Mouse (Mus musculus): Measurements from ENCODE around the gene Hba-a1. TPM values are rescaled to one million over a fixed set of nuclear protein-coding genes. Genes with fewer than 3 reads are reported as not detected.
A peak's percentile ranks its signal among the peaks of the same experiment; 100 is the strongest.

The Hba-a1 gene
- polyA plus RNA-seq, 1 experiment from 2014 or later: 3,202 TPM

GRCm38 (mm10) chr11:32321196-32321565, 37.9 kb downstream of the Hba-a1 start:
- Histone ChIP-seq H3K27ac (no peak overlapping the region), H3K36me3 (no peaks in the 10 kb centered on the region), H3K4me1 (peaks cover 5% of the 10 kb centered on the region; the same call in 1 of the 2 replicates), H3K9me3 (no peaks in the 10 kb centered on the region), H3K27me3 (no peaks in the 10 kb centered on the region), H3K4me2 (no peak overlapping the region), H3K9ac (no peak overlapping the region), H3K4me3 (no peak overlapping the region)
- 40% methylated on average over 8 of the region's 8 CpGs for WGBS
- ATAC-seq (ENCODE audit: insufficient number of reproducible peaks, insufficient read depth, low FRiP score, low TSS enrichment, low read depth): no peak

- ATAC-seq (ENCODE audit: insufficient number of reproducible peaks, insufficient read depth, low FRiP score, low TSS enrichment, low read depth): peak; percentile 76
- WGBS: 12% methylated on average over 15 of the region's 15 CpGs
- Histone ChIP-seq H3K9me3 (no peaks in the 10 kb centered on the region), H3K36me3 (no peaks in the 10 kb centered on the region), H3K4me1 (peaks cover 5% of the 10 kb centered on the region; the same call in 1 of the 2 replicates), H3K27ac (no peak overlapping the region), H3K4me2 (peak overlapping the region; percentile 55), H3K4me3 (peak overlapping the region; percentile 27), H3K27me3 (0 out of 2 replicates have a peak, but pooled peaks cover 4% of the 10 kb centered on the region), H3K9ac (peak overlapping the region; percentile 60)
Measured at GRCm38 (mm10) chr11:32324609-32325008, 41.3 kb downstream of the Hba-a1 start.

GRCm38 (mm10) chr11:32331075-32331474, 47.8 kb downstream of the Hba-a1 start:
- ATAC-seq (ENCODE audit: insufficient number of reproducible peaks, insufficient read depth, low FRiP score, low TSS enrichment, low read depth): no peak
- H3K4me1 ChIP-seq: peaks cover 9% of the 10 kb centered on the region; the same call in 1 of the 2 replicates
- H3K4me3 ChIP-seq: no peak overlapping the region
- 0 out of 2 replicates have a peak, but pooled peaks cover 4% of the 10 kb centered on the region for H3K27me3 ChIP-seq
- H3K27ac ChIP-seq: no peak overlapping the region
- no peaks in the 10 kb centered on the region for H3K9me3 ChIP-seq
- no peak overlapping the region for H3K9ac ChIP-seq
- H3K4me2 ChIP-seq: no peak overlapping the region
- WGBS: 48% methylated on average over 6 of the region's 6 CpGs
- no peaks in the 10 kb centered on the region for H3K36me3 ChIP-seq

- 73% methylated on average over 5 of the region's 5 CpGs for WGBS
Measured at GRCm38 (mm10) chr11:32331861-32332260, 48.5 kb downstream of the Hba-a1 start.

GRCm38 (mm10) chr11:32333235-32333634, 49.9 kb downstream of the Hba-a1 start:
- 85% methylated on average over 2 of the region's 2 CpGs for WGBS

More at GRCm38 (mm10) chr11:32331861-32332260, 48.5 kb downstream of the Hba-a1 start:
- no peak for ATAC-seq (ENCODE audit: insufficient number of reproducible peaks, insufficient read depth, low FRiP score, low TSS enrichment, low read depth)
- H3K4me1 ChIP-seq: peaks cover 9% of the 10 kb centered on the region; the same call in 1 of the 2 replicates
- no peak overlapping the region for H3K4me3 ChIP-seq
- H3K27ac ChIP-seq: no peak overlapping the region
- no peak overlapping the region for H3K9ac ChIP-seq
- H3K27me3 ChIP-seq: 0 out of 2 replicates have a peak, but pooled peaks cover 4% of the 10 kb centered on the region
- H3K36me3 ChIP-seq: no peaks in the 10 kb centered on the region
- no peaks in the 10 kb centered on the region for H3K9me3 ChIP-seq
- H3K4me2 ChIP-seq: no peak overlapping the region

More at GRCm38 (mm10) chr11:32333235-32333634, 49.9 kb downstream of the Hba-a1 start:
- no peak overlapping the region for H3K27ac ChIP-seq
- no peak overlapping the region for H3K4me2 ChIP-seq
- peaks cover 9% of the 10 kb centered on the region; the same call in 1 of the 2 replicates for H3K4me1 ChIP-seq
- H3K4me3 ChIP-seq: no peak overlapping the region
- no peaks in the 10 kb centered on the region for H3K9me3 ChIP-seq
- H3K9ac ChIP-seq: no peak overlapping the region
- H3K27me3 ChIP-seq: 0 out of 2 replicates have a peak, but pooled peaks cover 4% of the 10 kb centered on the region
- ATAC-seq (ENCODE audit: insufficient number of reproducible peaks, insufficient read depth, low FRiP score, low TSS enrichment, low read depth): no peak
- H3K36me3 ChIP-seq: no peaks in the 10 kb centered on the region

Other genes starting within 250 kb of the Hba-a1 start
- gene Il9r, start 83.2 kb upstream of the Hba-a1 start, polyA plus RNA-seq (2015; fragmentation: Nextera tagmentation; extraction: Ambion mirVana): 0.31 and 0.43 TPM in 2 replicates
- 64.4 and 69.3 TPM in 2 replicates for gene Snrnp25, start 78.1 kb upstream of the Hba-a1 start, polyA plus RNA-seq (2015; fragmentation: Nextera tagmentation; extraction: Ambion mirVana)
- 55.5 and 55.9 TPM in 2 replicates for gene Rhbdf1, start 61.2 kb upstream of the Hba-a1 start, polyA plus RNA-seq (2015; fragmentation: Nextera tagmentation; extraction: Ambion mirVana)
- 42.2 and 44.1 TPM in 2 replicates for gene Mpg, start 57.0 kb upstream of the Hba-a1 start, polyA plus RNA-seq (2015; fragmentation: Nextera tagmentation; extraction: Ambion mirVana)
- gene Nprl3, start 15.8 kb upstream of the Hba-a1 start, polyA plus RNA-seq (2015; fragmentation: Nextera tagmentation; extraction: Ambion mirVana): 42.6 and 46.9 TPM in 2 replicates
- 557 and 590 TPM in 2 replicates for gene Hba-x, start 7.1 kb upstream of the Hba-a1 start, polyA plus RNA-seq (2015; fragmentation: Nextera tagmentation; extraction: Ambion mirVana)
- gene Hbq1b, start 3.5 kb downstream of the Hba-a1 start, polyA plus RNA-seq (2015; fragmentation: Nextera tagmentation; extraction: Ambion mirVana): 1.6 and 3.7 TPM in 2 replicates
- 7,810 and 10,560 TPM in 2 replicates for gene Hba-a2, start 13.0 kb downstream of the Hba-a1 start, polyA plus RNA-seq (2015; fragmentation: Nextera tagmentation; extraction: Ambion mirVana)
- 1.3 and 1.6 TPM in 2 replicates for gene Hbq1a, start 16.6 kb downstream of the Hba-a1 start, polyA plus RNA-seq (2015; fragmentation: Nextera tagmentation; extraction: Ambion mirVana)
- 29.4 and 30.1 TPM in 2 replicates for gene Sh3pxd2b, start 64.3 kb downstream of the Hba-a1 start, polyA plus RNA-seq (2015; fragmentation: Nextera tagmentation; extraction: Ambion mirVana)
- 81.2 and 89.7 TPM in 2 replicates for gene Ubtd2, start 171.9 kb downstream of the Hba-a1 start, polyA plus RNA-seq (2015; fragmentation: Nextera tagmentation; extraction: Ambion mirVana)
- 0.40 TPM in 1 of 2 replicates, not detected in the other for gene Efcab9, start 248.6 kb downstream of the Hba-a1 start, polyA plus RNA-seq (2015; fragmentation: Nextera tagmentation; extraction: Ambion mirVana)
- 1.6 and 2.4 TPM in 2 replicates for gene Stk10, start 249.8 kb downstream of the Hba-a1 start, polyA plus RNA-seq (2015; fragmentation: Nextera tagmentation; extraction: Ambion mirVana)

All from embryonic facial prominence, embryonic 13.5 days (tissue).